14 mouse cellular contexts compared by ENCODE assay signal in genomic region chr17:63157906-63158305, GRCm38 (mm10).
DNase-seq lines count a peak whose midpoint lies in the region; ATAC-seq and TF ChIP-seq lines count a peak whose summit lies in the region.
"Had no signal": no experiment of that assay in that cellular context is flagged by ENCODE, and none has a peak within 500 bp of the region (broad histone marks: within the 10 kb centered on the region; RNA-seq: fewer than 3 reads in every experiment).

No protein-coding gene starts in this region.

- no peaks in the 10 kb centered on the region for H3K9me3 ChIP-seq in hindbrain, embryonic 10.5 days
- no peaks in the 10 kb centered on the region for H3K9me3 ChIP-seq in hindbrain, postnatal 0 days (ENCODE audit: low read length)
- H3K9me3 ChIP-seq in midbrain, embryonic 15.5 days = no peaks in the 10 kb centered on the region
- H3K9me3 ChIP-seq: limb, embryonic 12.5 days had no signal

- H3K9ac ChIP-seq in hindbrain, postnatal 0 days (replicated peaks; ENCODE audit: low read length) = no peak overlapping the region
- no peak overlapping the region for H3K9ac ChIP-seq in midbrain, embryonic 15.5 days
- H3K9ac ChIP-seq: limb, embryonic 12.5 days; liver, postnatal 0 days had no signal

- H3K4me2 ChIP-seq in hindbrain, postnatal 0 days (ENCODE audit: low read depth, low read length) = no peak overlapping the region
- H3K4me2 ChIP-seq in midbrain, embryonic 15.5 days = no peak overlapping the region
- H3K4me2 ChIP-seq: limb, embryonic 12.5 days had no signal

- H3ac ChIP-seq in C2C12 (ENCODE audit: control insufficient read depth, insufficient read length, low read depth) = no peak overlapping the region

- peak; percentile 53 for DNase-seq in hindbrain, embryonic 10.5 days (ENCODE audit: low spot score)
- no peak for DNase-seq in hindbrain, postnatal 0 days (ENCODE audit: low spot score)
- DNase-seq in embryo, embryonic 10.5 days (ENCODE audit: low spot score) = peak; percentile 74
- DNase-seq in left cerebral cortex, adult 11 months (ENCODE audit: low spot score) = no peak
- DNase-seq in ovary, postnatal 36 days (ENCODE audit: low spot score) = no peak
- DNase-seq: cerebellum, postnatal 36 days; heart, postnatal 36 days; kidney, adult 9 months; liver, postnatal 0 days; thymus, postnatal 4 days had no signal

- H3K79me2 ChIP-seq in C2C12 (ENCODE audit: control insufficient read depth, insufficient read depth) = no peaks in the 10 kb centered on the region

- no peaks in the 10 kb centered on the region for H3K79me3 ChIP-seq in C2C12 (ENCODE audit: low read depth)

- TF ChIP-seq CTCF in hindbrain, postnatal 0 days (IDR thresholded peaks at IDR 0.05; ENCODE audit: low read depth) = no peak
- no peak for TF ChIP-seq CTCF in C2C12 (IDR thresholded peaks at IDR 0.05; ENCODE audit: control insufficient read depth, insufficient read depth, insufficient read length)

- H3K36me3 ChIP-seq in hindbrain, embryonic 10.5 days = no peaks in the 10 kb centered on the region
- H3K36me3 ChIP-seq in hindbrain, postnatal 0 days (ENCODE audit: insufficient read depth, low read length) = no peaks in the 10 kb centered on the region
- H3K36me3 ChIP-seq in C2C12 (ENCODE audit: control insufficient read depth, insufficient read depth) = no peaks in the 10 kb centered on the region
- no peaks in the 10 kb centered on the region for H3K36me3 ChIP-seq in midbrain, embryonic 15.5 days (replicated peaks)
- H3K36me3 ChIP-seq: limb, embryonic 12.5 days had no signal

- H3K4me1 ChIP-seq in hindbrain, embryonic 10.5 days (replicated peaks) = peaks cover 43% of the 10 kb centered on the region
- no peaks in the 10 kb centered on the region for H3K4me1 ChIP-seq in hindbrain, postnatal 0 days (ENCODE audit: insufficient read depth, low read length)
- H3K4me1 ChIP-seq in midbrain, embryonic 15.5 days = peaks cover 18% of the 10 kb centered on the region

- peaks cover 11% of the 10 kb centered on the region for H3K27me3 ChIP-seq in hindbrain, embryonic 10.5 days (ENCODE audit: insufficient read depth, poor library complexity, severe bottlenecking)
- H3K27me3 ChIP-seq in hindbrain, postnatal 0 days (ENCODE audit: insufficient read depth, low read length) = no peaks in the 10 kb centered on the region
- H3K27me3 ChIP-seq in C2C12 (ENCODE audit: control insufficient read depth, insufficient read depth, insufficient read length) = no peaks in the 10 kb centered on the region
- H3K27me3 ChIP-seq in midbrain, embryonic 15.5 days (replicated peaks) = no peaks in the 10 kb centered on the region
- H3K27me3 ChIP-seq: limb, embryonic 12.5 days had no signal

- ATAC-seq in hindbrain, postnatal 0 days = no peak
- no peak for ATAC-seq in midbrain, embryonic 15.5 days (replicated peaks)
- ATAC-seq: CD4-positive, CD25-positive, alpha-beta regulatory T cell, adult 4 months; liver, postnatal 0 days had no signal

- peak overlapping the region; percentile 45; the same call in 1 of the 2 replicates for H3K27ac ChIP-seq in hindbrain, embryonic 10.5 days
- no peak overlapping the region for H3K27ac ChIP-seq in hindbrain, postnatal 0 days
- H3K27ac ChIP-seq in midbrain, embryonic 15.5 days = 0 out of 2 replicates have a peak overlapping the region, but pooled peaks have one; percentile 0
- H3K27ac ChIP-seq: limb, embryonic 12.5 days had no signal

- no peak overlapping the region for H3K4me3 ChIP-seq in hindbrain, embryonic 10.5 days
- H3K4me3 ChIP-seq in hindbrain, postnatal 0 days (ENCODE audit: low read length) = no peak overlapping the region
- no peak overlapping the region for H3K4me3 ChIP-seq in C2C12 (ENCODE audit: insufficient read depth, poor library complexity, severe bottlenecking)
- H3K4me3 ChIP-seq in midbrain, embryonic 15.5 days = no peak overlapping the region
- H3K4me3 ChIP-seq: limb, embryonic 12.5 days had no signal

- 21% methylated on average over 6 of the region's 6 CpGs for WGBS in hindbrain, embryonic 10.5 days
- WGBS in hindbrain, postnatal 0 days = 19% methylated on average over 6 of the region's 6 CpGs
- 31% methylated on average over 6 of the region's 6 CpGs for WGBS in midbrain, embryonic 15.5 days

TF ChIP-seq in C2C12, 6 proteins besides CTCF, POLR2A, EP300 and RAD21:
- TF ChIP-seq MAX (IDR thresholded peaks at IDR 0.05) (no peak), MYOD1 (IDR thresholded peaks at IDR 0.05; ENCODE audit: control insufficient read depth, insufficient read length, low read depth) (peak; percentile 19)

Comparison
In these comparisons a context has a peak if more than half of its experiments do, and no peak if none do; other contexts are left out.
1. DNase-seq: peak in hindbrain, embryonic 10.5 days (single experiment) and embryo, embryonic 10.5 days (single experiment); none in hindbrain, postnatal 0 days (single experiment), left cerebral cortex, adult 11 months (single experiment) and ovary, postnatal 36 days (single experiment).